Mouse (Mus musculus) lung, embryonic 16.5 days (tissue): Measurements from ENCODE around the gene Gm9903. TPM values are rescaled to one million over a fixed set of nuclear protein-coding genes. Genes with fewer than 3 reads are reported as not detected.

Experiments
- ATAC-seq: fragments of 200-750 bp; cut with Nextera tagmentation; 2 replicates; pipeline ENCODE4 v1.8.0; 2017; ENCODE audit warnings: low read depth, mild to moderate bottlenecking, moderate library complexity
- H3K27ac ChIP-seq: fragments of 300-500 bp; sonication (generic); 2 replicates; pipeline ENCODE4 v1.5.1; 2014; ENCODE audit warnings: mild to moderate bottlenecking, control low read depth, low read length
- H3K27me3 ChIP-seq: fragments of 300-500 bp; sonication (generic); 2 replicates; pipeline ENCODE4 v1.6.1; 2014; ENCODE audit warnings: low read depth, low read length, mixed read lengths; ENCODE audit not compliant: control insufficient read depth, insufficient read depth
- H3K36me3 ChIP-seq: fragments of 300-500 bp; sonication (generic); 2 replicates; pipeline ENCODE4 v1.6.1; 2014; ENCODE audit warnings: low read length; ENCODE audit not compliant: control insufficient read depth, insufficient read depth
- H3K4me1 ChIP-seq: fragments of 300-500 bp; sonication (generic); replicated peaks from 2 replicates; pipeline ENCODE4 v1.6.1; 2014; ENCODE audit warnings: low read length, mixed read lengths; ENCODE audit not compliant: control insufficient read depth, insufficient read depth
- H3K4me2 ChIP-seq: fragments of 300-500 bp; sonication (generic); 2 replicates; pipeline ENCODE4 v1.6.1; 2014; ENCODE audit warnings: low read depth, low read length, control low read depth
- H3K4me3 ChIP-seq: fragments of 300-500 bp; sonication (generic); 2 replicates; pipeline ENCODE4 v1.5.1; 2014; ENCODE audit warnings: mild to moderate bottlenecking, low read length, control low read depth
- H3K9ac ChIP-seq: fragments of 300-500 bp; sonication (generic); 2 replicates; pipeline ENCODE4 v1.6.1; 2014; ENCODE audit warnings: low read length, control low read depth
- H3K9me3 ChIP-seq: fragments of 300-500 bp; sonication (generic); 2 replicates; pipeline ENCODE4 v1.6.1; 2016; ENCODE audit warnings: low read length; ENCODE audit not compliant: control insufficient read depth
- WGBS: fragments of 180-500 bp; shearing (Covaris S2); extraction: QIAGEN DNeasy Blood & Tissue Kit; methylation state at CpG from one replicate; pipeline ENCODE4 v1.1.7; 2014; 5-methylcytosine and 5-hydroxymethylcytosine counted together
- polyA plus RNA-seq: library from polyadenylated mRNA; unstranded; fragments of >200 nt; fragmentation: Nextera tagmentation; extraction: Ambion mirVana; gene quantifications from 2 replicates; pipeline ENCODE4 v1.2.1, GENCODE M21; 2015

Gm9903 gene
- polyA plus RNA-seq, 1 experiment from 2014 or later, result 0.16 TPM

DNA sequence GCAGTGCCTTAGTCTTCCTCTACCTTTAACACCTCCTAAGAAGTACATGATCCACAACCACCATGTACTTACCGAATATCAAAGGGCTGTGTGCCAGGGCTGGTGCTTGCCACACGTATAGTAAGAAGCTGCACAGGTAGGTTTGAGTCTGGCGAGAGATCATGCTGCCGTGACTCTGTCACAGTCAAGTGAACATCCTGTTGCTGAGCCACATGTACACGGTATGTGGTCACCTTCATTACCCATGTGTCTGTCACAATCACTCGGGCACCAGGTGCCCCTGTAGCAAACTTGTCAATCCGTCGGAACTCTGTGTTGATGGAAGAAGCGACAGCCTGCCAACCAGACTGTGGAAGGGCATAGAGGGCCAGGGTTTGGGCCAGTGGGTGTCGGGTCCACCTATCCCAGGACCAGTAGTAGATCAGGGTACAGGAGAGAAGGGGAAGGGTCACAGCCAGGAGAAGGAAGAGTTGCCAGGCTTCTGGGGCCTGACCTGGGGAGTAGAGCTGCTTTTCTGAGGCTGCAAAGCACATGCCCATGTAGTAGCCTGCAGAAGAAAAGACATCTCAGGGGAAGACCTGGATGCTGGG, 25.6 kb downstream of the Gm9903 start:
- Histone ChIP-seq H3K4me3 (no peak overlapping the region), H3K4me2 (no peak overlapping the region), H3K9me3 (no peaks in the 10 kb centered on the region), H3K27ac (no peak overlapping the region), H3K9ac (peak overlapping the region; percentile 29; the same call in 1 of the 2 replicates), H3K36me3 (peaks cover 12% of the 10 kb centered on the region), H3K27me3 (no peaks in the 10 kb centered on the region), H3K4me1 (peaks cover 31% of the 10 kb centered on the region)
- WGBS, result 86% methylated on average over 10 of the region's 10 CpGs
- ATAC-seq, result no peak

DNA sequence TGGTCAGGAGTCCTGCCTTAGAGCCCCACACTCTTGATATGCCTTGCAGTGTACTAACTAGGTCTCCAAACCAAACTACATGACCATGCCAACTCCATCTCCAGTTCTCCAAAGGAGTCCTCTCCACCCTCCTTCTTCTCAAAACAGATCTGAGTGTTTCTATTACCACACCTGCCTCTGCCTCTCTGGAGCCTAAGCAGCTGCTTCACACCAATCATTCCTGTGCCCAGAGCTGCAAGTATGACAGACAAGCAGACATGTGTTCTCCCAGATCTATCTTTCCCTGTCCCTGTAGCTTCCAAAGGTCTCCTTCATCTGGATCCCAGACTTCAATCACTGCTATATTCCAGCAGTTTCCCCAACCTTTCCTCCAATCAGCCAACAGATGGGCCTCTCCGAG, 27.0 kb downstream of the Gm9903 start:
- H3K9ac ChIP-seq, result peak overlapping the region; percentile 77
- 13% methylated on average over 1 of the region's 1 CpGs for WGBS
- H3K9me3 ChIP-seq, result no peaks in the 10 kb centered on the region
- peaks cover 17% of the 10 kb centered on the region for H3K36me3 ChIP-seq
- H3K4me3 ChIP-seq, result peak overlapping the region; percentile 92
- H3K27ac ChIP-seq, result peak overlapping the region; percentile 84; the same call in 1 of the 2 replicates
- H3K4me2 ChIP-seq, result peak overlapping the region; percentile 67
- H3K4me1 ChIP-seq, result peaks cover 22% of the 10 kb centered on the region
- ATAC-seq, result no peak
- H3K27me3 ChIP-seq, result no peaks in the 10 kb centered on the region

GRCm38 (mm10) chr5:33657251-33657786, 27.6 kb downstream of the Gm9903 start:
- peak overlapping the region; percentile 77 for H3K9ac ChIP-seq
- peaks cover 22% of the 10 kb centered on the region for H3K4me1 ChIP-seq
- no peaks in the 10 kb centered on the region for H3K27me3 ChIP-seq
- peak overlapping the region; percentile 92 for H3K4me3 ChIP-seq
- H3K36me3 ChIP-seq, result peaks cover 18% of the 10 kb centered on the region
- 0% methylated on average over 32 of the region's 32 CpGs for WGBS
- peak; percentile 24 for ATAC-seq
- no peaks in the 10 kb centered on the region for H3K9me3 ChIP-seq
- H3K4me2 ChIP-seq, result peak overlapping the region; percentile 67
- H3K27ac ChIP-seq, result peak overlapping the region; percentile 84

- peaks cover 23% of the 10 kb centered on the region for H3K36me3 ChIP-seq
These were observed 28.3 kb downstream of the Gm9903 start, which contains the start of the genes Tacc3 and Tmem129 for GRCm38 (mm10) chr5:33657787-33658663. Tacc3 (plus strand) TSS chr5:33658128. Tmem129 (minus strand) TSS chr5:33658416.

DNA sequence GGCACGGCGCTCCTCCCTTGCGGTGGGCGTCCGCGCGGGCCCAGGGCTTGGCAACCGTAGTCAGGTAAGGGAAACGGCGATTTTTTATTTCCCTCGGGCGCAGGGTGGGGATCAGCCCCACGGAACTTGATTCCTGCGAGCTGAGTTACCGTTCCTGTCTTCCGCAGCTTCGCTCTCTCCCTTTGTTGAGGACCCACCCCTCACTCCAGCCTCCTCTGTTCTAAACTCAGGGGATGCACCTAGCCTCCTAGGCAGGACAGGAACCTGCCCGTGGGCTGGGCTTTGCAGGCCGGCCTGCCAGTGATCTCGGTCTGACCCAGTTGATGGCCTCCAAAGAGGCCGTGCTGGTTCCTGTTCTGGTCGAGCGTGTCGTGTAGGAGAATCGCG, 28.9 kb downstream of the Gm9903 start:
- Histone ChIP-seq H3K4me1 (peaks cover 18% of the 10 kb centered on the region), H3K36me3 (peaks cover 21% of the 10 kb centered on the region), H3K4me2 (peak overlapping the region; percentile 92), H3K27ac (peak overlapping the region; percentile 66), H3K9me3 (no peaks in the 10 kb centered on the region), H3K9ac (peak overlapping the region; percentile 89), H3K4me3 (peak overlapping the region; percentile 92), H3K27me3 (no peaks in the 10 kb centered on the region)
- no peak for ATAC-seq
- under 1% methylated on average over 26 of the region's 26 CpGs for WGBS

More at GRCm38 (mm10) chr5:33657787-33658663, 28.3 kb downstream of the Gm9903 start, which contains the start of the genes Tacc3 and Tmem129:
- H3K27ac ChIP-seq, result peak within 1 kb of the TSS; percentile 97
- H3K9me3 ChIP-seq, result no peaks in the 10 kb centered on the region
- peak within 1 kb of the TSS; percentile 92 for H3K4me3 ChIP-seq
- H3K4me1 ChIP-seq, result peaks cover 18% of the 10 kb centered on the region
- peak within 1 kb of the TSS; percentile 92 for H3K4me2 ChIP-seq
- peak; percentile 97 for ATAC-seq
- under 1% methylated on average over 60 of the region's 60 CpGs for WGBS
- H3K27me3 ChIP-seq, result no peaks in the 10 kb centered on the region
- H3K9ac ChIP-seq, result peak within 1 kb of the TSS; percentile 89

- H3K4me1 ChIP-seq, result no peaks in the 10 kb centered on the region
- peaks cover 40% of the 10 kb centered on the region for H3K36me3 ChIP-seq
- no peak overlapping the region for H3K27ac ChIP-seq
- no peak overlapping the region for H3K4me2 ChIP-seq
- no peaks in the 10 kb centered on the region for H3K9me3 ChIP-seq
- ATAC-seq, result no peak
- no peak overlapping the region for H3K9ac ChIP-seq
- no peaks in the 10 kb centered on the region for H3K27me3 ChIP-seq
- H3K4me3 ChIP-seq, result no peak overlapping the region
These were observed 38.5 kb downstream of the Gm9903 start for GRCm38 (mm10) chr5:33668223-33668622.

- Histone ChIP-seq H3K4me2 (no peak overlapping the region), H3K9ac (no peak overlapping the region), H3K4me1 (peaks cover 6% of the 10 kb centered on the region), H3K27ac (no peak overlapping the region), H3K36me3 (peaks cover 25% of the 10 kb centered on the region), H3K4me3 (no peak overlapping the region), H3K9me3 (no peaks in the 10 kb centered on the region), H3K27me3 (no peaks in the 10 kb centered on the region)
- WGBS, result 72% methylated on average over 5 of the region's 5 CpGs
- ATAC-seq, result no peak
These were observed 41.9 kb downstream of the Gm9903 start for GRCm38 (mm10) chr5:33671659-33672058.

DNA sequence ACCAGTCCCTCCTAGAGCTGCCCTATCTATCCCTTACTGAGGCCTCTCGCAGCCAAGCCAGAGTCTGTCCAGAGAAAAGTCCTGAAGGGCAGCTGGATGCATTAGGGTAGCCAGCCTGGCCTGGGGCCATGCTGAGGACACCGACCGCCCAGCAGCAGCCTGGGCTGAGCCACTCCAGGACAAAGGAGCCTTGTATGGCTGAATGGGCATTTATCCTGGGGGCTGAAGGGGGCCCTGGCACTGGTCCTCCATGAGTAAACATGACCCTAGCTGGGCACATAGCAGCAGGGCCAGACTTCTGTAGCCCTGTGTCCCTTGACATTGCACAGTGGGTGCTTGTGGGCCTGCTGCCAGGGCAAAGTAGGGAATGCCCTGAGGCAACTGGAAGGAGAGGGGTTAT, 44.7 kb downstream of the Gm9903 start:
- H3K9me3 ChIP-seq, result no peaks in the 10 kb centered on the region
- no peaks in the 10 kb centered on the region for H3K27me3 ChIP-seq
- 69% methylated on average over 3 of the region's 3 CpGs for WGBS
- H3K4me1 ChIP-seq, result peaks cover 10% of the 10 kb centered on the region
- peaks cover 9% of the 10 kb centered on the region for H3K36me3 ChIP-seq
- H3K9ac ChIP-seq, result peak overlapping the region; percentile 20; the same call in 1 of the 2 replicates
- H3K27ac ChIP-seq, result peak overlapping the region; percentile 13; the same call in 1 of the 2 replicates
- no peak overlapping the region for H3K4me3 ChIP-seq
- no peak overlapping the region for H3K4me2 ChIP-seq
- ATAC-seq, result peak; percentile 21

GRCm38 (mm10) chr5:33675964-33676363, 46.2 kb downstream of the Gm9903 start:
- H3K9me3 ChIP-seq, result no peaks in the 10 kb centered on the region
- no peak overlapping the region for H3K9ac ChIP-seq

More at GRCm38 (mm10) chr5:33675964-33676363, 46.2 kb downstream of the Gm9903 start:
- H3K4me3 ChIP-seq, result no peak overlapping the region
- H3K4me1 ChIP-seq, result peaks cover 10% of the 10 kb centered on the region
- H3K27ac ChIP-seq, result no peak overlapping the region
- H3K4me2 ChIP-seq, result no peak overlapping the region
- peaks cover 6% of the 10 kb centered on the region; the same call in 1 of the 2 replicates for H3K36me3 ChIP-seq
- 0 out of 2 replicates have a peak, but pooled peaks have one; percentile 27 for ATAC-seq
- WGBS, result 5% methylated on average over 1 of the region's 1 CpGs
- no peaks in the 10 kb centered on the region for H3K27me3 ChIP-seq
